Mouse (Mus musculus): ENCODE measurements around the gene 4930404N11Rik. TPM values are rescaled to one million over a fixed set of nuclear protein-coding genes. Genes with fewer than 3 reads are reported as not detected.

The 4930404N11Rik gene
- polyA plus RNA-seq, 1 experiment from 2014 or later, result 0.45 TPM

- Histone ChIP-seq H3K4me1 (replicated peaks; ENCODE audit: insufficient read depth, low read length) (peaks cover 12% of the 10 kb centered on the region), H3K4me2 (ENCODE audit: low read length) (peak within 1 kb of the TSS; percentile 82), H3K27ac (peak within 1 kb of the TSS; percentile 65), H3K9ac (ENCODE audit: low read depth, low read length) (peak within 1 kb of the TSS; percentile 82), H3K27me3 (ENCODE audit: insufficient read depth, low read length) (no peaks in the 10 kb centered on the region), H3K9me3 (replicated peaks; ENCODE audit: low read length) (no peaks in the 10 kb centered on the region), H3K4me3 (replicated peaks; ENCODE audit: low read depth, low read length) (peak within 1 kb of the TSS; percentile 77), H3K36me3 (ENCODE audit: insufficient read depth, low read length) (peaks cover 14% of the 10 kb centered on the region; the same call in 1 of the 2 replicates)
- 2% methylated on average over 56 of the region's 59 CpGs for WGBS
- ATAC-seq (replicated peaks; ENCODE audit: low FRiP score, low read depth), result peak; percentile 66; the same call in 1 of the 2 replicates
- no peak for DNase-seq (ENCODE audit: low spot score)
- no peak for TF ChIP-seq CTCF (IDR thresholded peaks at IDR 0.05; ENCODE audit: low read depth)
These were observed 12.4 kb upstream of the 4930404N11Rik start, which contains the start of gene Fzr1 for GRCm38 (mm10) chr10:81377793-81378552. Fzr1 (minus strand) TSS chr10:81378516.

DNA sequence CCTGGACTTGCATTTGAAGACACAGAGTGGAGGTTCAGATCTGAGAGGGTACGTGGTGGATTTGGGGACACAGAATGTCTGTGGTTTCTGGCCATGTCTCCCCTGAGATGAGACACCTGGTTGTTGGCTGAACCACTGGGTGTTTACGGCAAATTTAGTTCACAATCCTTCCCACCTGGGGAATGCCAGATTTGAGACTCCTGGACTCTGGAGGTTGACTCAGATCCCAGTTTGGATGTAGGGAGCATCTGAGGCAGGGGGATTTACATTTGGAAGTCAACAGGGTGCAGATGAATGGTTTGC lies 11.7 kb upstream of the 4930404N11Rik start:
- no peak for TF ChIP-seq CTCF (IDR thresholded peaks at IDR 0.05; ENCODE audit: low read depth)
- Histone ChIP-seq H3K4me2 (ENCODE audit: low read length) (peak overlapping the region; percentile 82), H3K27me3 (ENCODE audit: insufficient read depth, low read length) (no peaks in the 10 kb centered on the region), H3K9ac (ENCODE audit: low read depth, low read length) (peak overlapping the region; percentile 82), H3K4me3 (replicated peaks; ENCODE audit: low read depth, low read length) (peak overlapping the region; percentile 77), H3K27ac (peak overlapping the region; percentile 65; the same call in 1 of the 2 replicates), H3K36me3 (ENCODE audit: insufficient read depth, low read length) (peaks cover 18% of the 10 kb centered on the region; the same call in 1 of the 2 replicates), H3K9me3 (replicated peaks; ENCODE audit: low read length) (no peaks in the 10 kb centered on the region), H3K4me1 (replicated peaks; ENCODE audit: insufficient read depth, low read length) (peaks cover 12% of the 10 kb centered on the region)
- ATAC-seq (replicated peaks; ENCODE audit: low FRiP score, low read depth) (no peak), DNase-seq (ENCODE audit: low spot score) (no peak)
- 27% methylated on average over 2 of the region's 2 CpGs for WGBS

DNA sequence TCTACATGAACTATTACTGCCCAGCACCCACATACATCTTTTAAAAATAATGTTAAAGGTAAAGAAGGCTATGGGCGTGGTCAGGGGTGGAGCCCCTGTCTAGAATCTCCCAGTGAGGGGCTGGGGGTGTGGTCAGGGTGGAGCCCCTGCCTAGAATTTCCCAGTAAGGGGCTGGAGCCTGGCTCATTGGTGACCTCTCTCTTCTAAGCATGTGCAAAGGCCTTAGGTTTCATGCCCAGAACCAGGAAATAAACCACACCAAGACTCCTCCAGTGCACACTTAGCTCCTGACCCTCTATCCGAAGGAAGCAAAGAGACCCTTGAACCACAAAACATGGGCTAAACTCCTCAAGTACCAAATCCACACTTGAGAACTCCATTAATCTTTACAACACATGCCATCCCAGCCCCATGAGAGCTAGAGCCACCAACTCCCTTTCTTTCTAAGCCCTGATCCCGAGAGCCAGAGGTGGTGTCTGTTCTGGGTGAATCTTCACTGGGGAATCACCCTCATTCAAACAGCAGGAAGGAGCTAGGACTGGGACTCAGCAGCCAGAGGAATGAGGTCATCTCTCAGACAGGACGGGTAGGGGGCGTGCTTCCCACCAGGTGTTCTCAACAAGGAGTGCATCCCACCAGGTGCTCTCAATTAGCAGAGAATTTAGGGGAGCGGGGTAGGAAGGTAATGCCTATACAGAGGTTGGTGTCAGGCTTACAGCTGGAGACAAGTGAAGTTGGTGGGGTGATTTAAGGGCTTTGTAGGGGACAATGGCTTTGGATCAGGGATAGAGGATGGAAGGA lies 11.1 kb upstream of the 4930404N11Rik start:
- Histone ChIP-seq H3K27me3 (ENCODE audit: insufficient read depth, low read length) (no peaks in the 10 kb centered on the region), H3K27ac (peak overlapping the region; percentile 65), H3K9ac (ENCODE audit: low read depth, low read length) (peak overlapping the region; percentile 82; the same call in 1 of the 2 replicates), H3K9me3 (replicated peaks; ENCODE audit: low read length) (no peaks in the 10 kb centered on the region), H3K36me3 (ENCODE audit: insufficient read depth, low read length) (peaks cover 18% of the 10 kb centered on the region; the same call in 1 of the 2 replicates), H3K4me3 (replicated peaks; ENCODE audit: low read depth, low read length) (peak overlapping the region; percentile 77), H3K4me1 (replicated peaks; ENCODE audit: insufficient read depth, low read length) (peaks cover 12% of the 10 kb centered on the region), H3K4me2 (ENCODE audit: low read length) (peak overlapping the region; percentile 82)
- TF ChIP-seq CTCF (IDR thresholded peaks at IDR 0.05; ENCODE audit: low read depth), result peak; percentile 34
- 29% methylated on average over 6 of the region's 6 CpGs for WGBS
- no peak for DNase-seq (ENCODE audit: low spot score)
- no peak for ATAC-seq (replicated peaks; ENCODE audit: low FRiP score, low read depth)

GRCm38 (mm10) chr10:81375322-81375721 lies 9.7 kb upstream of the 4930404N11Rik start:
- H3K4me1 ChIP-seq (replicated peaks; ENCODE audit: insufficient read depth, low read length), result peaks cover 12% of the 10 kb centered on the region
- H3K4me3 ChIP-seq (replicated peaks; ENCODE audit: low read depth, low read length), result no peak overlapping the region
- no peak overlapping the region for H3K27ac ChIP-seq
- 95% methylated on average over 10 of the region's 10 CpGs for WGBS
- no peaks in the 10 kb centered on the region for H3K27me3 ChIP-seq (ENCODE audit: insufficient read depth, low read length)
- no peak for TF ChIP-seq CTCF (IDR thresholded peaks at IDR 0.05; ENCODE audit: low read depth)
- ATAC-seq (replicated peaks; ENCODE audit: low FRiP score, low read depth) (no peak), DNase-seq (ENCODE audit: low spot score) (no peak)
- no peak overlapping the region for H3K9ac ChIP-seq (ENCODE audit: low read depth, low read length)
- no peaks in the 10 kb centered on the region for H3K9me3 ChIP-seq (replicated peaks; ENCODE audit: low read length)
- no peak overlapping the region for H3K4me2 ChIP-seq (ENCODE audit: low read length)
- H3K36me3 ChIP-seq (ENCODE audit: insufficient read depth, low read length), result peaks cover 32% of the 10 kb centered on the region

GRCm38 (mm10) chr10:81367207-81367495 lies 1.5 kb upstream of the 4930404N11Rik start:
- no peak overlapping the region for H3K4me2 ChIP-seq (ENCODE audit: low read length)
- no peak overlapping the region for H3K9ac ChIP-seq (ENCODE audit: low read depth, low read length)
- DNase-seq (ENCODE audit: low spot score) (no peak), ATAC-seq (replicated peaks; ENCODE audit: low FRiP score, low read depth) (no peak)
- H3K9me3 ChIP-seq (replicated peaks; ENCODE audit: low read length), result no peaks in the 10 kb centered on the region
- no peaks in the 10 kb centered on the region for H3K27me3 ChIP-seq (ENCODE audit: insufficient read depth, low read length)
- peaks cover 50% of the 10 kb centered on the region for H3K36me3 ChIP-seq (ENCODE audit: insufficient read depth, low read length)
- no peak overlapping the region for H3K4me3 ChIP-seq (replicated peaks; ENCODE audit: low read depth, low read length)
- no peak for TF ChIP-seq CTCF (IDR thresholded peaks at IDR 0.05; ENCODE audit: low read depth)
- WGBS, result 85% methylated on average over 6 of the region's 6 CpGs
- no peak overlapping the region for H3K27ac ChIP-seq
- peaks cover 18% of the 10 kb centered on the region for H3K4me1 ChIP-seq (replicated peaks; ENCODE audit: insufficient read depth, low read length)

DNA sequence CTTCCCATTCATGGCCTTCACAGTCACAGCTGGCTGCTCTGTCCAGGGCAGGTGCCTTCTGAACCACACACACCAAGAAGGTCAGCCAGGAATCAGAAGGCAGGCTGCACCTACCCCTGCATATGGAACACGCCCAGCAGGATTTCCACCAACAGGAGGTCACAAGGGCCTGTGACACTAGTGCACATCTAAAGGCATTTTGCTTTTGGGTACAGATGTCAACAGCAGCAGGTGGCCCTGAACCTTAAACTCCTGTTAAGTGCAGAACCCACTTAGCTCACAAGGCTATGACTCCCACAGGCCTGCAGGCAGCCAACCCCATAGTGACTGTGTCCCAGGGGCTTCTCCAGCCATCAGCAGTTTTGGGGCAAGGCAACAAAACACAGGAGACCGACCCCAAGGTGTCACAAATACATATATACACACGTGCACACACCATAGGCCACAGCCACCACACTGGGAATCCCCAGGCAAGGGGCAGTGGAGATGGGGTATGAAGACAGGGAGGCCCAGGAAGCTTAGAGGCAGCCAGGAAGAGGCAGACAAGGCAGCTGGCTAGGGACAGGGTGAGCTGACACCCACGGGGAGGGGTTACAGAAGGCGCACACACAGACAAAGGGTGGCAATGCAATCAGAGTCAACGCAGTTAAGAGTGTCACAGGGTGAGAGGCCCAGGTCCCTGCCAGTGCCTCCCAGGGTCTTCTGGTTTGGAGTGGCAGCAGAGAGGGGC lies 1.0 kb upstream of the 4930404N11Rik start:
- Histone ChIP-seq H3K4me1 (replicated peaks; ENCODE audit: insufficient read depth, low read length) (peaks cover 18% of the 10 kb centered on the region), H3K9me3 (replicated peaks; ENCODE audit: low read length) (no peaks in the 10 kb centered on the region), H3K9ac (ENCODE audit: low read depth, low read length) (no peak overlapping the region), H3K27me3 (ENCODE audit: insufficient read depth, low read length) (no peaks in the 10 kb centered on the region), H3K4me3 (replicated peaks; ENCODE audit: low read depth, low read length) (no peak overlapping the region), H3K36me3 (ENCODE audit: insufficient read depth, low read length) (peaks cover 49% of the 10 kb centered on the region), H3K27ac (no peak overlapping the region), H3K4me2 (ENCODE audit: low read length) (no peak overlapping the region)
- TF ChIP-seq CTCF (IDR thresholded peaks at IDR 0.05; ENCODE audit: low read depth), result no peak
- DNase-seq (ENCODE audit: low spot score), result no peak
- ATAC-seq (replicated peaks; ENCODE audit: low FRiP score, low read depth), result peak; percentile 19; the same call in 1 of the 2 replicates
- WGBS, result 72% methylated on average over 6 of the region's 6 CpGs
